Mouse (Mus musculus) adipose tissue, adult 10 weeks (tissue): ENCODE measurements around the gene Aspa. TPM values are rescaled to one million over a fixed set of nuclear protein-coding genes. Genes with fewer than 3 reads are reported as not detected.

Experiments used
- polyA plus RNA-seq: library from polyadenylated mRNA; stranded (reverse); fragments of 350-450 nt; fragmentation: Illumina TruSeq; extraction: RNeasy Lipid Tissue Mini Kit (QIAGEN cat#74804); gene quantifications from one replicate; pipeline ENCODE4 v1.2.3, GENCODE M21; 2014; ENCODE audit warnings: low read depth, low replicate concordance

Gene Aspa
- polyA plus RNA-seq = 16.7 TPM

GRCm38 (mm10) chr11:73329442-73329841 is at the start of gene Aspa, which contains the start of the genes Gm49340 and Spata22:
Gene Aspa (minus strand): TSS chr11:73329596.
Gene Gm49340 (plus strand): TSS chr11:73329741.
Gene Spata22 (plus strand): TSS chr11:73329741.

GRCm38 (mm10) chr11:73370946-73371345 is 41.5 kb upstream of the Aspa start, which contains the start of gene Olfr376:
Gene Olfr376 (plus strand): TSS chr11:73371246.

DNA sequence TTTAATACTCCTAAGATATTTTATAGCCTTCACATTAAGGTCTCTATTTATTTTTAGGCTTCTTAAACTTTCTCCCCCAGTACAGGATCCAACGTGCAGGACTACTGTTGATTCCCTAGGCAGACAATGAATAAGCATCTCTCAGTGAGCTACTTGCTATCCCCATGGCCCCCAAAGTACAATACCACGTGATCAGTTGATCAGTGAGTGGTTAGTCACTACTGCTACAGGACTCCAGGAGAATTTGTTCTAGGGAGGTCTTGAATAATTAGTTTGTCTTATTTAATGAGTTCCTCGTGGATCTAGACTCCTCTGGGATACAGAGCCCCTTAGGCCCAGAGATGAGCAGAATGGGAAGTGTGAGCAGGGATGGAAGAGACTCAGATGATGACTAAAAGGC is 21.1 kb upstream of the Aspa start, which contains the start of gene Olfr20:
Gene Olfr20, plus strand, starts transcription at position 301 of the 400 bp plus-strand sequence.

DNA sequence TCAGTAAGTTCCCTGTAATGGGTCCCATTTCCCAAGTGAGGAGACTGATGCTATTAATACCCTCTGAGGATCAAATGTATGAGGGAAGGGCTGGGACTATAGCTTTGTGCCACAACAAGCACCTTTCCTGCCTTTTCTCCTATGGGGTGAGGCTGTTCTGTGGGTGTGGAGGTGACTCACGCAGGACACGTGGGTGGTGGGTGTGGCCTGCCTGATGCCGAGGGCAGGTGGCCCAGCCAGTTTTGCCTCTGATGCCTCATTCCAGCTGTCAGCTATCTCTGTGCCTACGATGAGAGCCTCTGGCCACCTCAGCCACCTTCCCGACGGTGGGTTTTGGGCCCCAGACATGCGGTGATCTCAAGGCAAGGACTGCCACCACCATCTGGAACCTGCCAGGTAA is 62.1 kb downstream of the Aspa start, which contains the start of gene Trpv3:
Gene Trpv3, plus strand, starts transcription at position 122 of the 400 bp plus-strand sequence.

Other genes with a start within 250 kb of the Aspa start
- 9.3 TPM for gene Itgae, start 239.0 kb downstream of the Aspa start, polyA plus RNA-seq
- 10.4 TPM for gene Haspin, start 191.3 kb downstream of the Aspa start, polyA plus RNA-seq
- gene P2rx5, start 169.2 kb downstream of the Aspa start, polyA plus RNA-seq = 1.6 TPM
- 44.9 TPM for gene Emc6, start 152.6 kb downstream of the Aspa start, polyA plus RNA-seq
- gene Tax1bp3, start 152.5 kb downstream of the Aspa start, polyA plus RNA-seq = 64.3 TPM
- gene Ctns, start 130.6 kb downstream of the Aspa start, polyA plus RNA-seq = 20.0 TPM
- gene Shpk, start 130.1 kb downstream of the Aspa start, polyA plus RNA-seq = 11.0 TPM
- 1.3 TPM for gene Trpv1, start 95.3 kb downstream of the Aspa start, polyA plus RNA-seq
- gene Trpv3, start 62.2 kb downstream of the Aspa start, polyA plus RNA-seq = 0.46 TPM
- gene Gm49340, start 145 bp upstream of the Aspa start, polyA plus RNA-seq = not detected
- 1.6 TPM for gene Spata22, start 145 bp upstream of the Aspa start, polyA plus RNA-seq
- gene Olfr20, start 21.2 kb upstream of the Aspa start, polyA plus RNA-seq = not detected
- not detected for gene Olfr376, start 41.6 kb upstream of the Aspa start, polyA plus RNA-seq
- gene Olfr1, start 70.0 kb upstream of the Aspa start, polyA plus RNA-seq = not detected
- gene Olfr378, start 98.9 kb upstream of the Aspa start, polyA plus RNA-seq = not detected
- gene Olfr380, start 127.9 kb upstream of the Aspa start, polyA plus RNA-seq = not detected
- not detected for gene Olfr381, start 162.0 kb upstream of the Aspa start, polyA plus RNA-seq
- gene Olfr382, start 187.6 kb upstream of the Aspa start, polyA plus RNA-seq = not detected